Mouse (Mus musculus): ENCODE measurements around the gene Pdss1. TPM values are rescaled to one million over a fixed set of nuclear protein-coding genes. Genes with fewer than 3 reads are reported as not detected.
"Not testable (repeated sequence)": the region's sequence is repeated elsewhere in the genome, so short reads cannot be mapped to it uniquely, and the experiment has no call there.

The Pdss1 gene
- polyA plus RNA-seq, 1 experiment from 2014 or later = 20.2 TPM

GRCm38 (mm10) chr2:22894932-22895281, 415 bp upstream of the Pdss1 start:
- peak; percentile 9; the same call in 1 of the 2 replicates for ATAC-seq (ENCODE audit: low FRiP score, low read depth)
- WGBS = 24% methylated on average over 9 of the region's 9 CpGs

GRCm38 (mm10) chr2:22903947-22904346, 8.6 kb downstream of the Pdss1 start:
- Histone ChIP-seq H3K27ac (no peak overlapping the region), H3K4me2 (replicated peaks) (no peak overlapping the region), H3K27me3 (replicated peaks) (no peaks in the 10 kb centered on the region), H3K4me1 (no peaks in the 10 kb centered on the region), H3K36me3 (peaks cover 33% of the 10 kb centered on the region), H3K4me3 (no peak overlapping the region), H3K9me3 (no peaks in the 10 kb centered on the region), H3K9ac (no peak overlapping the region)
- no peak for ATAC-seq (ENCODE audit: low FRiP score, low read depth)
- 89% methylated on average over 3 of the region's 3 CpGs for WGBS

More at GRCm38 (mm10) chr2:22894932-22895281, 415 bp upstream of the Pdss1 start:
- Histone ChIP-seq H3K27me3 (replicated peaks) (no peaks in the 10 kb centered on the region), H3K27ac (0 out of 2 replicates have a peak overlapping the region, but pooled peaks have one; percentile 62), H3K4me2 (replicated peaks) (peak overlapping the region; percentile 82), H3K9me3 (no peaks in the 10 kb centered on the region), H3K9ac (peak overlapping the region; percentile 69), H3K36me3 (no peaks in the 10 kb centered on the region; the same call in 1 of the 2 replicates), H3K4me1 (no peaks in the 10 kb centered on the region), H3K4me3 (peak overlapping the region; percentile 89)

- Histone ChIP-seq H3K27ac (no peak overlapping the region), H3K36me3 (peaks cover 38% of the 10 kb centered on the region), H3K27me3 (replicated peaks) (no peaks in the 10 kb centered on the region), H3K9ac (no peak overlapping the region), H3K9me3 (no peaks in the 10 kb centered on the region), H3K4me2 (replicated peaks) (no peak overlapping the region), H3K4me1 (no peaks in the 10 kb centered on the region), H3K4me3 (no peak overlapping the region)
- ATAC-seq (ENCODE audit: low FRiP score, low read depth) = no peak
- 89% methylated on average over 3 of the region's 3 CpGs for WGBS
Observed at GRCm38 (mm10) chr2:22914421-22914820, 19.1 kb downstream of the Pdss1 start.

- H3K36me3 ChIP-seq = peaks cover 23% of the 10 kb centered on the region
- H3K4me1 ChIP-seq = no peaks in the 10 kb centered on the region
Observed at GRCm38 (mm10) chr2:22918651-22919050, 23.3 kb downstream of the Pdss1 start.

GRCm38 (mm10) chr2:22925911-22926310, 30.6 kb downstream of the Pdss1 start:
- 97% methylated on average over 3 of the region's 3 CpGs for WGBS
- not testable (repeated sequence) for H3K27me3 ChIP-seq (replicated peaks); H3K9ac ChIP-seq; H3K27ac ChIP-seq; H3K4me3 ChIP-seq; H3K4me1 ChIP-seq; H3K9me3 ChIP-seq; H3K4me2 ChIP-seq (replicated peaks); ATAC-seq (ENCODE audit: low FRiP score, low read depth)
- H3K36me3 ChIP-seq = peaks cover 14% of the 10 kb centered on the region

More at GRCm38 (mm10) chr2:22918651-22919050, 23.3 kb downstream of the Pdss1 start:
- no peak overlapping the region for H3K4me3 ChIP-seq
- H3K9me3 ChIP-seq = no peaks in the 10 kb centered on the region
- no peak overlapping the region for H3K27ac ChIP-seq
- 93% methylated on average over 2 of the region's 2 CpGs for WGBS
- ATAC-seq (ENCODE audit: low FRiP score, low read depth) = no peak
- no peaks in the 10 kb centered on the region for H3K27me3 ChIP-seq (replicated peaks)
- H3K4me2 ChIP-seq (replicated peaks) = no peak overlapping the region
- no peak overlapping the region for H3K9ac ChIP-seq

GRCm38 (mm10) chr2:22928259-22928658, 32.9 kb downstream of the Pdss1 start:
- H3K9ac ChIP-seq = no peak overlapping the region
- no peak overlapping the region for H3K4me2 ChIP-seq (replicated peaks)
- H3K36me3 ChIP-seq = peaks cover 22% of the 10 kb centered on the region
- no peak overlapping the region for H3K4me3 ChIP-seq
- no peaks in the 10 kb centered on the region for H3K27me3 ChIP-seq (replicated peaks)
- no peak for ATAC-seq (ENCODE audit: low FRiP score, low read depth)
- WGBS = 83% methylated on average over 2 of the region's 2 CpGs
- no peaks in the 10 kb centered on the region for H3K4me1 ChIP-seq
- no peak overlapping the region for H3K27ac ChIP-seq
- no peaks in the 10 kb centered on the region for H3K9me3 ChIP-seq

GRCm38 (mm10) chr2:22933556-22933955, 38.2 kb downstream of the Pdss1 start:
- no peak for ATAC-seq (ENCODE audit: low FRiP score, low read depth)
- 89% methylated on average over 1 of the region's 1 CpGs for WGBS
- peaks cover 23% of the 10 kb centered on the region for H3K36me3 ChIP-seq

GRCm38 (mm10) chr2:22949956-22950355, 54.6 kb downstream of the Pdss1 start:
- H3K9me3 ChIP-seq = no peaks in the 10 kb centered on the region
- H3K9ac ChIP-seq = no peak overlapping the region
- no peak overlapping the region for H3K4me3 ChIP-seq
- H3K4me1 ChIP-seq = no peaks in the 10 kb centered on the region
- ATAC-seq (ENCODE audit: low FRiP score, low read depth) = no peak
- H3K4me2 ChIP-seq (replicated peaks) = no peak overlapping the region
- 75% methylated on average over 4 of the region's 4 CpGs for WGBS
- peaks cover 10% of the 10 kb centered on the region; the same call in 1 of the 2 replicates for H3K36me3 ChIP-seq
- H3K27ac ChIP-seq = no peak overlapping the region
- H3K27me3 ChIP-seq (replicated peaks) = no peaks in the 10 kb centered on the region

More at GRCm38 (mm10) chr2:22933556-22933955, 38.2 kb downstream of the Pdss1 start:
- H3K9me3 ChIP-seq = no peaks in the 10 kb centered on the region
- no peak overlapping the region for H3K27ac ChIP-seq
- no peak overlapping the region for H3K4me3 ChIP-seq
- no peaks in the 10 kb centered on the region for H3K4me1 ChIP-seq
- no peak overlapping the region for H3K4me2 ChIP-seq (replicated peaks)
- no peak overlapping the region for H3K9ac ChIP-seq
- no peaks in the 10 kb centered on the region for H3K27me3 ChIP-seq (replicated peaks)

GRCm38 (mm10) chr2:22954278-22954677, 59.0 kb downstream of the Pdss1 start:
- Histone ChIP-seq H3K4me3 (no peak overlapping the region), H3K9ac (no peak overlapping the region), H3K4me2 (replicated peaks) (no peak overlapping the region), H3K4me1 (no peaks in the 10 kb centered on the region), H3K36me3 (0 out of 2 replicates have a peak, but pooled peaks cover 5% of the 10 kb centered on the region), H3K27ac (no peak overlapping the region), H3K27me3 (replicated peaks) (no peaks in the 10 kb centered on the region), H3K9me3 (no peaks in the 10 kb centered on the region)
- ATAC-seq (ENCODE audit: low FRiP score, low read depth) = no peak
- WGBS = 91% methylated on average over 4 of the region's 4 CpGs

GRCm38 (mm10) chr2:22955914-22956313, 60.6 kb downstream of the Pdss1 start:
- no peak for ATAC-seq (ENCODE audit: low FRiP score, low read depth)
- H3K4me1 ChIP-seq = no peaks in the 10 kb centered on the region
- H3K4me3 ChIP-seq = no peak overlapping the region
- no peak overlapping the region for H3K27ac ChIP-seq
- 92% methylated on average over 5 of the region's 5 CpGs for WGBS
- H3K4me2 ChIP-seq (replicated peaks) = no peak overlapping the region
- H3K9me3 ChIP-seq = no peaks in the 10 kb centered on the region
- no peaks in the 10 kb centered on the region for H3K27me3 ChIP-seq (replicated peaks)
- 0 out of 2 replicates have a peak, but pooled peaks cover 5% of the 10 kb centered on the region for H3K36me3 ChIP-seq
- no peak overlapping the region for H3K9ac ChIP-seq

- Histone ChIP-seq H3K4me2 (replicated peaks) (no peak overlapping the region), H3K4me1 (no peaks in the 10 kb centered on the region), H3K27me3 (replicated peaks) (no peaks in the 10 kb centered on the region), H3K36me3 (peaks cover 8% of the 10 kb centered on the region; the same call in 1 of the 2 replicates), H3K27ac (no peak overlapping the region), H3K4me3 (no peak overlapping the region), H3K9me3 (no peaks in the 10 kb centered on the region), H3K9ac (no peak overlapping the region)
- WGBS = 85% methylated on average over 1 of the region's 1 CpGs
- ATAC-seq (ENCODE audit: low FRiP score, low read depth) = no peak
Observed at GRCm38 (mm10) chr2:22957415-22957814, 62.1 kb downstream of the Pdss1 start.

- Histone ChIP-seq H3K4me3 (no peak overlapping the region), H3K4me2 (replicated peaks) (no peak overlapping the region), H3K36me3 (peaks cover 8% of the 10 kb centered on the region; the same call in 1 of the 2 replicates), H3K27ac (no peak overlapping the region), H3K4me1 (no peaks in the 10 kb centered on the region), H3K9me3 (no peaks in the 10 kb centered on the region), H3K9ac (no peak overlapping the region), H3K27me3 (replicated peaks) (no peaks in the 10 kb centered on the region)
- no peak for ATAC-seq (ENCODE audit: low FRiP score, low read depth)
- 94% methylated on average over 2 of the region's 2 CpGs for WGBS
Observed at GRCm38 (mm10) chr2:22961681-22962080, 66.4 kb downstream of the Pdss1 start.

GRCm38 (mm10) chr2:22962242-22962641, 66.9 kb downstream of the Pdss1 start:
- Histone ChIP-seq H3K4me1 (no peaks in the 10 kb centered on the region), H3K9me3 (no peaks in the 10 kb centered on the region), H3K4me2 (replicated peaks) (no peak overlapping the region), H3K9ac (no peak overlapping the region), H3K27me3 (replicated peaks) (no peaks in the 10 kb centered on the region), H3K4me3 (no peak overlapping the region), H3K36me3 (peaks cover 7% of the 10 kb centered on the region; the same call in 1 of the 2 replicates), H3K27ac (no peak overlapping the region)
- no peak for ATAC-seq (ENCODE audit: low FRiP score, low read depth)
- 95% methylated on average over 8 of the region's 8 CpGs for WGBS

Measured in neural tube, embryonic 12.5 days (tissue).